Mouse (Mus musculus): ENCODE results near the gene Akap6.
A peak's percentile ranks its signal among the peaks of the same experiment; 100 is the strongest.
"Not testable (repeated sequence)": the region's sequence is repeated elsewhere in the genome, so short reads cannot be mapped to it uniquely, and the experiment has no call there.

Akap6 gene

DNA sequence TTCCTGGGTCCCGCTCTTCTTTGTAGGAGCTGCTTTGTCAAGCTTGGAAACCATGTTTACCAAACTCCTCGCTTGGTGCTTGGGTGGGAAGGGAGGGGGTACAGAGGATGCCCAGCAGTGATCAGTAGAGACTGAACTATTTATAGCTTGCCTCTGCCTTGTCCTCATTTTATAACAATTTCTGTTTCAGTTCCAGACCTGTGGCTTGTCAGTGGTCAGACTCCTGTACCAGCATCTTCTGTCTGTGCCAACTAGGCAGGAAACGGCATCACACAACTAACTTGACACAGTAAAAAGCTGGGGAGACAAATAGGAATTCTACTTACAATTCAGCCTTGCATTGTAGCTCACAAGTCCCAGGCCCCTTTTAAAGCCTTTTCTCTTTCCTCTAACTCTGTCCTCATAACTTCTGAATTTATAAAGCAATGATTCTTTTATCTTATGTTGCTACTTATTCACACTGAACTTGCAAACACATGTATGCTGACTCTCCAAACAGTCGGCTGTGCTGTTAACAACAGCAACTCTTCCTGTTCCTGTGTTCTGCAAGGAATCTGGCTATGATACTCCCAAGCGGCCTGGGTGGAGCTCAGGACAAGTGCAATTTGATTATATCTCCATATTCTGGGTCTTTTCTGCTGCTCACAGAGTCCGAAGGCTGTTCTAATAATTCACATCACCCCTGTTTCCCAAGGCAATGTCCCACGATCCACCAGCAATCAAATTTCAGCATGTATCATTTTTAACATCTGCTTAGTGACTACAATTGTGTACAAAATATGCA is 12.9 kb downstream of the Akap6 start:
- DNase-seq (ENCODE audit: low read depth, low spot score) = no peak

DNA sequence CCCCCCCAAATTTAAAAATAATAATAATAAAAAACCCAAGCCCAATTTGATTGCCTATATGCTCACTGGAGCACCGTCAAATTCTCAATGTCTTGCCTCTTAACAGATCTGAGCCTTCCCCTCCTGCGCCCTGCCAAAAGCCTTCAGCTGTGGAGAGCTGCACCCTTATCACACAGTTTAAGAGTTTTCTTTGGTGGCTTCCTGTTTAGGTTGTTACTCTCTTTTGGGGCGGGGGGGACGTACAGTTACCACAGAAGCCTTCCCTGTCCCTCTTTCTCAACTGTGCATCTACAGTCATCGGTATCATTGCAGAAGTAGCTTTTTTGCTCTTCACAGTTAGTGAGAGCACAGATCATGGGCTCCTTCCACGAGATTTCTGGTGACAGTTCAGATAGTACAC is 19.2 kb downstream of the Akap6 start:
- no peak for DNase-seq (ENCODE audit: low read depth, low spot score)

DNA sequence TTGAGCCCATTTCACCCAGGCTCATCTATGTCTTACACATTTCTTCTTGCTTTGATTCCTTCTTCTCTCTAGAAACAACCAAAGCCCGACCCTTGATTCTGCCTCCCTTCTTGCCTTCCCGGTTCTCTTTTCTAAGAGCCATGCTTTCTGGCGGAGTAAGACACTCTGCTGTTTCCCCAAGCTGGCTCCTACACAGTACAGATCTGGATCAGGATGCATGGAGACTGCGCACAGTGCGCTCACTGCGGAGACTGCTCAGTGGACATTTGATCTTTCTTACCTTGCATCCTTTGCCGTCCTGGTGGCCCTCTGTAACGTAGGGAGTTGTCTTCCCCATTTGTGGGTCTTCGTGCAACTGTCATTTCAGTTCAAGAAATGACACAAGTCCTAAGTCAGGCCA is 20.0 kb downstream of the Akap6 start:
- DNase-seq (ENCODE audit: low read depth, low spot score) = peak; percentile 16

DNA sequence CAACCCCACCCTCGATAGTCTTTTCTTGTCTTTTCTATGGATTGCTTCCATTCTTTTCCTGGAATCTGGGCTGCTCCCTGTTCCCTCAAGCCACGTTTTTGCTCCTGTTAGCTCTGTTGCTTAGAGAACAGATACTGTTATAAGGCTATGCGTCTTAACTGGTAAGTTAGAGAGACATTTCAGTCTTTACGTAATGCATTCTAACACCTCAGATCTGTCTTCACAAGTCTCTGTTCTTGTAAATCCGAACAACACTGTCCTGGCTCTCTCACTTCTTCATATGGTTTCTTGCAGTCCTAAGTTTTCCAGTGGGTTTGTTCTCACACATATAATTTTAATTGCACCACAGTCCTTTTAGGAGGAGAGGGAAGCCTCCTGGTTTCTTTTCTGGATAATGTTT is 20.5 kb downstream of the Akap6 start:
- DNase-seq (ENCODE audit: low read depth, low spot score) = no peak

DNA sequence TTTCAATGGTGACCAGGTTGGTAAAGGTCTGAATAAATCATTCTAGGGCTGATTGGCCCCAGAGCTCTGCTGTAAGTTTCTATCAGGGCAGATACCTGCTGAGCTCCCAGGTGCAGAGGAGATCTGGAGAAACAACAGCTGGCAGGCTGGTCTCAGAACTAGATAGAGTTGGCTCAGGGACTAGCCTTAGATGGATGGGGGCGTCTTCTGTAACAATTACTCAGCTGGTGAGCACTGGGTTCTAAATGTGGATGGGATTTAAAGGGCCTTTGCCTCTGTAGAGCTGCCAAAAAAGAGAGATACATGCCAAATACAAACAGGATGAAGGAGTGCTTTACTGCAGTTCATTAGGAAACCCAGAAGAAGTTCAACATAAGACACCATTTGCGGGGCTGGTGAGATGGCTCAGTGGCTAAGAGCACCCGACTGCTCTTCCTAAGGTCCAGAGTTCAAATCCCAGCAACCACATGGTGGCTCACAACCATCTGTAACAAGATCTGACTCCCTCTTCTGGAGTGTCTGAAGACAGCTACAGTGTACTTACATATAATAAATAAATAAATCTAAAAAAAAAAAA is 24.9 kb downstream of the Akap6 start:
- DNase-seq (ENCODE audit: low read depth, low spot score) = not testable (repeated sequence)

DNA sequence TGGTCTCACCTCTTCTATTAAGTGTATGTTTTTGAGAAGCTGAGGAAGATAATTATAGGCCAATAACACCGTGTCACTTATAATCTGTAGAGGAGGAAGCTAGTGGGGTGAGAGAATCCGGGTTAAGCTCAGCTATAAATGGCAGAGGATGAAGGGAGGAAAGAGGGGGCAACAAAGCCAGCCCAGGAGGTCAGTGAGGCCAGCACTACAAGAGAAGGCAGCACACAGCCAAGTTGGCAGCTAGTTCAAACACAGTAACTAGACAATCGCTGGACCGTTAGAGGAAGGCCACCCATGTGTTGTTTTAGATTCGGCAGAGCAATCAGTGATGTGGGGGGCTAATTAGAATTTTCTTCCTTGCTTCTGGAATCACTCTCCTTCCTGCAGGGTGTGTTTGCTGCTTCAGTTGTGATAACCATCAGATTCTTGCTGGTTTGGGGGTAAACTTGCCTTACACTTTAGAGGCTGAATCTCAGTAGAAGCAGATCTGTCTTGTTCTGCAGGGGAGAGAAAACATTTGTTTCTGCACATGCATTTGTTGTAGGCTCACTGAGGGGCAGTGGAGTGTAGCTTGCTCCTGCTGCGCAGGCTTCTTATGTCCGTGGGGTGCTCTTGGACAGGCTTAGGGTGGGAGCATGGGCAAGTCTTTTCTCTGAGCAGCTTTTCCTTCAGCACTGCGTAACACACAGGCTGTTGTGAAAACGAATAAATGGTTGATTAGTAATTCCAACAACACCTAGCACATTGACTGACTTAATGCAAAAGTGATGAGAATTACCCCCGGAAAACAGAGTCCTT is 27.4 kb downstream of the Akap6 start:
- no peak for DNase-seq (ENCODE audit: low read depth, low spot score)

DNA sequence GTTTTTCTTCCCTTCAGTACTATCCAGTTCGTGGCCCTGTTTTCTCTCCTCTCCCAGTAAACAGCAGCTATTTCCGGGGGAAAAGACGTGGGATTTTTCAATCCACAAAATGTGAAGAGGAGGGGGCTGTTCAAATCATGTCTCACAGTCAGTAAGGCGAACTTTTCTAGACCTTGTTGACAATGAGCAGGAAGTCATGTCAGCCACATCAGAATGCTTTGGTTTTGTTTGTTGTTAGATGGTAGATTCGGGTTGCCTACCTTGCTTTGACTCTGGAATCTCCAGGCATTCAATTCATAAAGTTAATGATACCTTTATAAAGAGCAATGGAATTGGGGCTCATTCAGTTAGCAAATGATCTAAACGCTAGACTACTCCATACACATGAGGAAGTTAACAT is 30.2 kb downstream of the Akap6 start:
- DNase-seq (ENCODE audit: low read depth, low spot score) = no peak

DNA sequence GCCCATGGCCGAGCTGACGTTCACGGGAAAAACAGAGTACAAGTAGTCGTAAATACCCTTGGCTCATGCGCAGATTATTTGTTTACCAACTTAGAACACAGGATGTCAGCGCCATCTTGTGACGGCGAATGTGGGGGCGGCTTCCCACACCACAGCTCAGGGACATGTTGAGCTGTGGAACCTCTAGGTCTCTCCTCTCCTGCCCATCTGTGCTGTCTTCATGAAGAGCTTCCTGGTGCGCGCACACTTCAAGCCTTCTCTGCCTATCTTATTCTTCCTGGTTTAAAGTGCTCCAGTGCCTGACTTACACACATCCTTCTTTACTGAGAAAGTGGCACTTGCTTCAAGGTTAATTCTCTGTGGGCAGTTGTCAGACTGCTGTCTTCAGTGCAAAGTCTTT is 36.0 kb downstream of the Akap6 start:
- DNase-seq (ENCODE audit: low read depth, low spot score) = not testable (repeated sequence)

DNA sequence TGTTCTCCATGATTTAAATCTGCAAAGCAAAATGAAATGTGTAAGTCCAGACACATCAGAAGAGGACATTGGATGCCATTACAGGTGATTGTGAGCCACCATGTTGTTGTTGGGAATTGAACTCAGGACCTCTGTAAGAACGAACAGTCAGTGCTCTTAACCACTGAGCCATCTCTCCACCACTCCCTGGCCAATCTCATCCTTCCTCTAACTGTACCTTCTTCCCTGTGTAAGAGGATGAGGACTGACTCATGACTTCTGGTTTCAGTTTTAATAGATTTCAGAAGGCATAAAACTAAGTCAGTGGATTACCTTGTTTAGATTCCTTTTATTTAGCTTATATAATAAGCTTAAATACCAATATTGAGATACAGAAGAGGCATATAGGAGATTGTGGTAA is 38.0 kb downstream of the Akap6 start:
- DNase-seq (ENCODE audit: low read depth, low spot score) = no peak

DNA sequence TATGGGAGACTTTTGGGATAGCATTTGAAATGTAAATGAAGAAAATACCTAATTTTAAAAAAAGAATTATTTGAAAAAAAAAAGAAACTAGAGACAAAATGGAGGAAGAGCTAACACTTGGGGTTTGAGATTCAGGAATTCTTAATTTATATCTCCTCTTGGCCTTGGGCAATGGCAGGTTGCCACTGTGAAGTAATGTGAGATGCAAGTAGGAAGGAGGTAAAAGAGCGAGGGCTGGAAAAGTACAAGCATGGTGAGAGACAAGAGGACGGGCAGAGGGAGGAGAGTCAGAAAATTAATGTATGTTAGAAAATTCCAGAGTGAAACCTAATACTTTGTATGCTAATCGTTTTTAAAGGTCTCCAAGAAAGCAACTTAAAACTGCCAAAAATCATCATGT is 40.1 kb downstream of the Akap6 start:
- no peak for DNase-seq (ENCODE audit: low read depth, low spot score)

DNA sequence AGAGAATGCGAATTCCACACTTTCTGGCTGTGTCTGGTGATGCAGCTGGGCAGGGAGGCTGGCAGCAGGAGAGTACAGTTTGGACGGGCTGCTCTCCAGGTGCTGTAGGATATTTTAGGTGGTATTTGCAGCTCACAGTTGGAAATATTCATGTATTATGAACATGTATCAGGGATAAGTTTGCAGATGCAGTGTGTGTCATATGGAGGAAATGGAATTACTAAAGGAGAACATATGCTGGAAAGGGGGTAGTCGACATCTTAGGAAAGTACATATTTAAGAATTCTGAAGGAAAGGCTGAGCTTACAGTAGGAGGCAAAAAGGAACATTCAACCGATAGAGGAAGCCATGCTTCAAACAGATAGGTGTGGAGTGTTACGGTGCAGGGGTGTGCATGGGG is 42.6 kb downstream of the Akap6 start:
- DNase-seq (ENCODE audit: low read depth, low spot score) = no peak

DNA sequence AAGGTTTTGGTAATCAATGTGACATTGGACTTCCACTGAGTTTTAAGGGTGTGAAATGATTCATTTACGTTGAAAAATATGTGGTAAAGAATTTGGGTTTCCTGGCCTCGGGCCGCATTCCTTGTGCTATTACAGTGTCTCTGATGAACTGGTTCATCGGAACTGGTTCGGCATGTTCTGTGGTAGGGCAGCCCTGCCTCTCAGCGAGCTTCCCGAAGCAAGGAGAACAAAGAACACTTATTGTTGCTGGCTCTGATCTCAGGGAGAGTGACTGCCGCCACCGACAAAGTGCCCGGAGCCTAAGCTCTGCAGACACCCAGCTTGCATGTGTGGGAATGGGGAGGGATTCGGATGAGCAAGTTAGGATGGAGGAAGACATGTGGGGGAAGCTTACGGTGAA is 50.8 kb downstream of the Akap6 start:
- DNase-seq (ENCODE audit: low read depth, low spot score) = no peak

DNA sequence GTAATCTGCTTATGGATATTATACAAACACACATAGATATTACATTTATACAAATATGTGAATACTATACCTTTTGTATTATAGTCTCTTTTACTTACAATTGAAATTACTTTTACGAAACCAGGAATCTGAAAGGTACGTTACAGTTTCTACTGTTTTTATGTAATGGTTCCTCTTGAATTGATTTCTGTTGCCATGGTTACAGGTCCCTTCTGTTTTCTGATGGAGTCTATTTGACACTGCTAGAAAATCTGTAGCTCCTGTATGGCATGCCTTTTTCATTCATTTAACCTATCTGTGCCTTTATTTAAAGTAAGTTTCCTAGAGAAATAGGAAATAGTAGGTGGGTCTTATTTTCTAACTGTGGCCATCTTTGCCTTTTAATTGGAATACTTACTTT is 56.5 kb downstream of the Akap6 start:
- DNase-seq (ENCODE audit: low read depth, low spot score) = no peak

DNA sequence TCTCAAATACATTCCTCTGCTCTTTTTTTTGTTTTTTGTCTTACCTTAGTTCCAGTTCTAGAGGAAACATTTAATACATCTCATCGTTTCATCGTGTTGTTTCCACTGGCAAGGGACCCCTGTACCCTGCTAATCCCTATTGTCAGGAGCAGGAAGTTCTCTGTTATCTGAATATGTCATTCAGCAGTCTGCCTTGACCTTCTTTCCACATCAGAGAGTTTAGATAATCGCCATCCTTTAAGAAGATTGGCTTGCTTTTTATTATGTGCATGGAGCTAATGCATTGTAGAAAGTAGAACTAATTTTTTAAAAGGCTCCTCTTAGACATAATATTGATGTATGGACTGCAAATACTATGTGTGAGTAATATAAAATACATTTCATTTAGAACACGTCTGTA is 58.7 kb downstream of the Akap6 start:
- no peak for DNase-seq (ENCODE audit: low read depth, low spot score)

DNA sequence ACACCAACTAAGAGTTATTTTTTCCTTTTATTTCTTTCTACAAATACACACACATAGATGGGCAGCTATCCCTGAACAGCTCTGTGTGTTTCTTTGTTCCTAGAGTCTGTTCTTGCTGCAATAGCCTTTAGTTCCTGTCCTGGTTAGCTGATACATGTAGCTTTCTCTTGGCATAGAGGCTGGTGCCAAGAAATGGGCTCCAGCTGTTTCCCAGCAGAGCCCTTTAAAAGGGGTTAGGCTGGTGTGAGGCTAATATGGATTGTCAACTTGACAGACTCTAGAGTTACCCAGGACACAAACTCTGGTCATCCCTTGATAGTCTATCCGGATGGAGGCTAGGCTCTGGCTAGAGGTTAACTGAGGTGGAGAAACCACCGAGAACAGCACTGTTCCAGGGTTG is 64.9 kb downstream of the Akap6 start:
- DNase-seq (ENCODE audit: low read depth, low spot score) = no peak

DNA sequence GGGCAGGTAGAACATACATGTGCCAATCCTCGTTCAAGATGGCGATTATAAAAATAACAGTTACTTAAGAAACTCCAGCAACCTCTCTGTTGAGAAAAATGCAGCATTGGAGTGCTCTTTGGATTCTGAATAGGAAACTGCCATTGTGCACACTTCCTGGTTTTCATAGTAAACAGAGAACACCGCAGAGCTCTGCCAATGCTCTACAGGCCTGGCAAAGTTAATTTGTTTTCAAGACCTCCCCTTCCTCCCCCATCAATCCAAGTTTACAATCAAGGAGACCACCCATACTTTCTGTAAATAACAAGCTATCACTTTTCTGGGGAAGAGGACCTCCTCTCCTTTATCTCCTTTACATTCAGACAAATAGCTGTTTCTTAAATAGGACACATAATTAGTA is 65.6 kb downstream of the Akap6 start:
- no peak for DNase-seq (ENCODE audit: low read depth, low spot score)

DNA sequence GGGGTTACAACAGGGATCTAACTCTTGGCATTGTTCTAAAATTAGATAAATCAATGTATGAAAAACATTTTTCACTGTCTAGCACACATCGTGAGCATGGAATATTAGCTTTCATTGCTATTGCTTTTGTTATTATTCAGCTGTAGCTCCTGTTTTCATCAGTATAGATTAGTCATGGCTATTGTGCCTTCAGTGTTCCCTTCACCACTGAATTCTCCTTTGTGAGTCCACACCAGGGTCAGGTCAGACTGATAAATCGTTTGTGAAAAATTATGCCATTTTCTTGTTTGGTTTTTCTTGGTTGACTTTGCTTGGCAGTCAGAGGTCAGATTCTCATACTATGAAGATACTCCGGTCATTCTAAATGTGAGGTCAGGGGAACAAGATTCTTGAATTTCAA is 70.4 kb downstream of the Akap6 start:
- DNase-seq (ENCODE audit: low read depth, low spot score) = no peak

DNA sequence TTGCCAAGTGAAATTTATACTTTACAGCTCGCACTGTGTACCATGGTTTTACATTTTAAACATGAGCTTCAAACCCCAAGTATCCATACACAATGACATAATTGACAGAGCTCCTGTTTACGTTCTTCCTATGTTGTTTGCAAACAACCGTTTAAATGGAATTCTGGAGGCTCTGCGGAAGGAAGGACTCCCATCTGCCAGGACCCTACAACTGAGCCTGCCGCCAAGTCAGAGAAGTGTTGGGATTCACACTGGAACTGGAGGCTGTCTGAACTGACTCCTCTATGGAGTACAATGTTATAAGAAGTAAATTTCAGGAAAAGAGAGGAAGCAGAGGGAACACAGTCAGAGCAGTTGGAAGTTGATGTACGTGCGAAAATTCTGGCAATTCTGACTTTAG is 72.7 kb downstream of the Akap6 start:
- DNase-seq (ENCODE audit: low read depth, low spot score) = no peak

DNA sequence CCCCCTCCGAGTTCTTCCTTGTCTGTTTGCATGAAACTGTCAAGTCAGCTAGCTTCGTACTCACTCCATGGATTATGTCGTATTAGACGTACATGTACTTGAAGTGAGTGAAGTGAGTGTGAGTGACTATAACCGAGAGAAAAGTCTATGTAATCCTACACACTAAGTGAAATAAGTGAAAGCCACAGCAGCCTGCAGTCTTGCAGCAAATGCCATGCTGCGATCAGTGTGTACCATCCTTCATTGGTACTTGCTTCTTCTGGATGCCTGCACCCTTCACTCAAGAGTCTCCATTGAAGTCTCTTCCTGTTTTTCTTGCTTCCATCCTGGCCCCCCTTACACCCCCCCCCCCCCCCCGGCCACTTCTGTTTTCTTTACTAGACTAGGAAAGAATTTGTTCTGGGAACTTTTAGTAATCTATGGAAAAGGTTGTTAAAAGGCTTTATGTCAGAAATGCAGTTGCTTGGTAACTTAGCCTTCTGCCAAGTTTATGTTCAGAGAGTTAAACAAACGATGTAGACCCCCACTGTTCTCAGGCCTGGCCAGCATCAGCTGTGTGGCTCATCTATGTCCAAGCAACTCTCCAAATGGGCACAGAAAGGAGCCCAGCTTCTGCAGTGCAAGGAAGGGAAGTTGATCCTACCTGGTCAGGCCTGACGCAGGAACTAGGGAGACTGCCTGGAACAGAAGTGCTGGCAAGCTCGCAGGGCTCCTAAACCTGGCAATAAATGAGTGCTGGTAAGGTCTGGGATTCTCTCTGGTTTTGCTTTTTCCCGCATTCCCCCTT is 73.5 kb downstream of the Akap6 start:
- no peak for DNase-seq (ENCODE audit: low read depth, low spot score)

DNA sequence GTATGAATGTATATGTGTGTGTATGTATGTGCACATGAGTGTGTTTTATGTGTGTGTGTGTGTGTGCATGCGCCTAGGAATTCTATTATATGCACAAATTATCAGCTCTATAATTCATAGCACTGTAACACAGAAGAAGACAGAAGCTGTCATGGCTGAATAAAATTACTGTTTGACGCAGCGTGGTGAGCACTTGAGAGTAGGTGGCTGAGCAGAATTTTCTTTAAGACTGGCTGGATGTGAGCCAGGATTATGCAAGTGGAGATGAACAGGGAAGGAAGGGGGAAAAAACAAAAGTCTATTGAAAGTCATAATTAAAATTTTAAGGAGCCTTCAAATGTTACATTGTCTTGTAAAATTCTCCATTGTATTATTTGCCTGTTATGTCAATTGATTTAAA is 74.7 kb downstream of the Akap6 start:
- no peak for DNase-seq (ENCODE audit: low read depth, low spot score)

DNA sequence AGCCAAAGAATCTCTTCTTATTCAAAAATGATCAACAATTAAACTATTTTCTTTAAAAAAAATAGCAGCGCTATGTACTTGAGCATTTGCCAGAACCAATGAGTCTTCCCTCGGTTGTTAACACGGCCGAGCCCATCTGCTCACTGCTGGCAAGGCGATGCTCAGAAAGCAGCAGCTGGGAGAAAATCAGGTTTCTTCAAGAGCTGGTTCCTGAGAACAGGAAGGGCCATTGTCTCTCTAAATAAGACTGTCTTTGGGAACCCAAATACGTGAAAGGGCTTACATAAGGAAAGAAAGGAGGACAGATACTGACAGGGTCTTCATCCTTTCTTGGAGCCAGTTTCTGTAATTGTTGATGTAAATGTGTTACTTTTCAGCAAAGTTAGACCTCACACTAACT is 75.2 kb downstream of the Akap6 start:
- DNase-seq (ENCODE audit: low read depth, low spot score) = no peak

DNA sequence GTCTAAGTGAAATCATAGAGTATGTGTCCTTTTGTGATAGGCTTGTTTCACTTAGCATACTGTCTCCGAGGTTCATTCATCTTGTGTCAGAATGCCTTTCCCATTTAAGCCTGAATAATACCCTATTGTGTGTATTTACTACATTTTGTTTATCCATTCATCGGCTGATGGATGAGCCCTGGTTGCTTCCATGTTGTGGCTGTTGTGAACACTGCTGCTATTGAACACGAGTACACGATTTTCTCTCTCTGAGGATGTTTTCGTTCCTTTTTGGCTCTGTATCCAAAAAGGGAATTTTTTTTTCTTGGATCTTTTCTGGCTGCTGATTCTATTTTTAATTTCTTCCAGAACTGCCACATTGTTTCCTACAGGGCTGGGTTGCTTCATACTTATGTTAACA is 81.0 kb downstream of the Akap6 start:
- DNase-seq (ENCODE audit: low read depth, low spot score) = no peak
